Mouse (Mus musculus): Measurements from ENCODE around the gene Samd1. TPM values are rescaled to one million over a fixed set of nuclear protein-coding genes. Genes with fewer than 3 reads are reported as not detected.

The Samd1 gene
- polyA plus RNA-seq (2012; rRNA removed): 153 and 190 TPM in 2 replicates

- no peaks in the 10 kb centered on the region for H3K36me3 ChIP-seq (ENCODE audit: control insufficient read depth, insufficient read depth, low read length)
- H3K4me3 ChIP-seq (ENCODE audit: control insufficient read depth, insufficient read depth, low read length): peak within 1 kb of the TSS; percentile 97
- H3K27me3 ChIP-seq (ENCODE audit: control insufficient read depth, insufficient read depth, low read length): no peaks in the 10 kb centered on the region
- TF ChIP-seq CTCF (IDR thresholded peaks at IDR 0.05; ENCODE audit: borderline replicate concordance, control insufficient read depth, extremely low read depth, insufficient read depth, low read length, poor library complexity) (no peak), POLR2A (IDR thresholded peaks at IDR 0.05; ENCODE audit: control insufficient read depth, extremely low read depth, insufficient read depth, low read length, poor library complexity) (no peak)
- H3K4me1 ChIP-seq (replicated peaks; ENCODE audit: control insufficient read depth, insufficient read depth, low read length): peaks cover 25% of the 10 kb centered on the region
- peak; percentile 59 for DNase-seq
- WGBS: 13% methylated on average over 110 of the region's 112 CpGs
- H3K27ac ChIP-seq (ENCODE audit: control insufficient read depth, insufficient read depth, low read length): no peak within 1 kb of the TSS; the same call in 1 of the 2 replicates
Measured at GRCm38 (mm10) chr8:83997511-83998141, at the start of gene Samd1. Gene Samd1, plus strand, starts transcription at chr8:83997672.

- TF ChIP-seq POLR2A (IDR thresholded peaks at IDR 0.05; ENCODE audit: control insufficient read depth, extremely low read depth, insufficient read depth, low read length, poor library complexity) (no peak), CTCF (IDR thresholded peaks at IDR 0.05; ENCODE audit: borderline replicate concordance, control insufficient read depth, extremely low read depth, insufficient read depth, low read length, poor library complexity) (no peak)
- Histone ChIP-seq H3K4me3 (ENCODE audit: control insufficient read depth, insufficient read depth, low read length) (peak overlapping the region; percentile 73), H3K4me1 (replicated peaks; ENCODE audit: control insufficient read depth, insufficient read depth, low read length) (peaks cover 13% of the 10 kb centered on the region), H3K27ac (ENCODE audit: control insufficient read depth, insufficient read depth, low read length) (no peak overlapping the region), H3K36me3 (ENCODE audit: control insufficient read depth, insufficient read depth, low read length) (no peaks in the 10 kb centered on the region), H3K27me3 (ENCODE audit: control insufficient read depth, insufficient read depth, low read length) (no peaks in the 10 kb centered on the region)
- WGBS: 2% methylated on average over 14 of the region's 14 CpGs
- DNase-seq: no peak
Measured at GRCm38 (mm10) chr8:83954749-83955105, 42.7 kb upstream of the Samd1 start.

GRCm38 (mm10) chr8:83955106-83955957 lies 42.1 kb upstream of the Samd1 start, which contains the start of the genes Gm10644 and Asf1b:
Gene Gm10644, minus strand, starts transcription at chr8:83955205.
Gene Asf1b, plus strand, starts transcription at chr8:83955507.
- DNase-seq: peak; percentile 92
- Histone ChIP-seq H3K4me1 (replicated peaks; ENCODE audit: control insufficient read depth, insufficient read depth, low read length) (peaks cover 13% of the 10 kb centered on the region), H3K4me3 (ENCODE audit: control insufficient read depth, insufficient read depth, low read length) (peak within 1 kb of the TSS; percentile 73), H3K36me3 (ENCODE audit: control insufficient read depth, insufficient read depth, low read length) (no peaks in the 10 kb centered on the region), H3K27me3 (ENCODE audit: control insufficient read depth, insufficient read depth, low read length) (no peaks in the 10 kb centered on the region), H3K27ac (ENCODE audit: control insufficient read depth, insufficient read depth, low read length) (no peak within 1 kb of the TSS)
- TF ChIP-seq CTCF (IDR thresholded peaks at IDR 0.05; ENCODE audit: borderline replicate concordance, control insufficient read depth, extremely low read depth, insufficient read depth, low read length, poor library complexity) (peak; percentile 88), POLR2A (IDR thresholded peaks at IDR 0.05; ENCODE audit: control insufficient read depth, extremely low read depth, insufficient read depth, low read length, poor library complexity) (peak; percentile 50; the same call in 1 of the 2 replicates)
- under 1% methylated on average over 75 of the region's 75 CpGs for WGBS

GRCm38 (mm10) chr8:83955958-83956218 lies 41.6 kb upstream of the Samd1 start:
- 19% methylated on average over 15 of the region's 15 CpGs for WGBS
- H3K27ac ChIP-seq (ENCODE audit: control insufficient read depth, insufficient read depth, low read length): no peak overlapping the region
- peak overlapping the region; percentile 73 for H3K4me3 ChIP-seq (ENCODE audit: control insufficient read depth, insufficient read depth, low read length)
- H3K36me3 ChIP-seq (ENCODE audit: control insufficient read depth, insufficient read depth, low read length): no peaks in the 10 kb centered on the region
- no peak for DNase-seq
- H3K27me3 ChIP-seq (ENCODE audit: control insufficient read depth, insufficient read depth, low read length): no peaks in the 10 kb centered on the region
- TF ChIP-seq POLR2A (IDR thresholded peaks at IDR 0.05; ENCODE audit: control insufficient read depth, extremely low read depth, insufficient read depth, low read length, poor library complexity) (no peak), CTCF (IDR thresholded peaks at IDR 0.05; ENCODE audit: borderline replicate concordance, control insufficient read depth, extremely low read depth, insufficient read depth, low read length, poor library complexity) (no peak)
- peaks cover 13% of the 10 kb centered on the region for H3K4me1 ChIP-seq (replicated peaks; ENCODE audit: control insufficient read depth, insufficient read depth, low read length)

- TF ChIP-seq CTCF (IDR thresholded peaks at IDR 0.05; ENCODE audit: borderline replicate concordance, control insufficient read depth, extremely low read depth, insufficient read depth, low read length, poor library complexity): no peak
- no peak for TF ChIP-seq POLR2A (IDR thresholded peaks at IDR 0.05; ENCODE audit: control insufficient read depth, extremely low read depth, insufficient read depth, low read length, poor library complexity)
- 3% methylated on average over 1 of the region's 1 CpGs for whole genome bisulfite sequencing
- DNase-seq: peak; percentile 41
- no peaks in the 10 kb centered on the region for H3K36me3 ChIP-seq (ENCODE audit: control insufficient read depth, insufficient read depth, low read length)
- no peaks in the 10 kb centered on the region for H3K27me3 ChIP-seq (ENCODE audit: control insufficient read depth, insufficient read depth, low read length)
- H3K4me1 ChIP-seq (replicated peaks; ENCODE audit: control insufficient read depth, insufficient read depth, low read length): peaks cover 13% of the 10 kb centered on the region
- no peak overlapping the region for H3K4me3 ChIP-seq (ENCODE audit: control insufficient read depth, insufficient read depth, low read length)
- no peak overlapping the region for H3K27ac ChIP-seq (ENCODE audit: control insufficient read depth, insufficient read depth, low read length)
Measured at GRCm38 (mm10) chr8:83956789-83957188, 40.7 kb upstream of the Samd1 start.

- H3K36me3 ChIP-seq (ENCODE audit: control insufficient read depth, insufficient read depth, low read length): peaks cover 26% of the 10 kb centered on the region
- WGBS: 92% methylated on average over 5 of the region's 5 CpGs
- H3K27ac ChIP-seq (ENCODE audit: control insufficient read depth, insufficient read depth, low read length): no peak overlapping the region
Measured at GRCm38 (mm10) chr8:83964015-83964765, 33.3 kb upstream of the Samd1 start.

More at GRCm38 (mm10) chr8:83964015-83964765, 33.3 kb upstream of the Samd1 start:
- Histone ChIP-seq H3K4me1 (replicated peaks; ENCODE audit: control insufficient read depth, insufficient read depth, low read length) (no peaks in the 10 kb centered on the region), H3K4me3 (ENCODE audit: control insufficient read depth, insufficient read depth, low read length) (no peak overlapping the region), H3K27me3 (ENCODE audit: control insufficient read depth, insufficient read depth, low read length) (no peaks in the 10 kb centered on the region)
- no peak for TF ChIP-seq CTCF (IDR thresholded peaks at IDR 0.05; ENCODE audit: borderline replicate concordance, control insufficient read depth, extremely low read depth, insufficient read depth, low read length, poor library complexity)
- TF ChIP-seq POLR2A (IDR thresholded peaks at IDR 0.05; ENCODE audit: control insufficient read depth, extremely low read depth, insufficient read depth, low read length, poor library complexity): no peak
- DNase-seq: no peak
